Mouse (Mus musculus) kidney, embryonic 16.5 days (tissue): ENCODE results near the gene Arhgef2. TPM values are rescaled to one million over a fixed set of nuclear protein-coding genes. Genes with fewer than 3 reads are reported as not detected.
"Not testable (repeated sequence)": the region's sequence is repeated elsewhere in the genome, so short reads cannot be mapped to it uniquely, and the experiment has no call there.

ENCODE experiments used
- ATAC-seq: fragments of 200-750 bp; cut with Nextera tagmentation; 2 replicates; pipeline ENCODE4 v1.8.0; 2017; ENCODE audit warnings: moderate TSS enrichment; ENCODE audit not compliant: low FRiP score, low TSS enrichment
- H3K27ac ChIP-seq: fragments of 300-500 bp; sonication (generic); 2 replicates; pipeline ENCODE4 v1.5.1; 2014; ENCODE audit warnings: low read length
- H3K27me3 ChIP-seq: fragments of 300-500 bp; sonication (generic); 2 replicates; pipeline ENCODE4 v1.6.1; 2014; ENCODE audit warnings: low read length, control low read depth, mixed read lengths; ENCODE audit not compliant: insufficient read depth
- H3K36me3 ChIP-seq: fragments of 300-500 bp; sonication (generic); 2 replicates; pipeline ENCODE4 v1.6.1; 2014; ENCODE audit warnings: low read length, control low read depth, mixed read lengths; ENCODE audit not compliant: insufficient read depth
- H3K4me1 ChIP-seq: fragments of 300-500 bp; sonication (generic); 2 replicates; pipeline ENCODE4 v1.6.1; 2014; ENCODE audit warnings: low read length, control low read depth, mixed read lengths; ENCODE audit not compliant: insufficient read depth
- H3K4me2 ChIP-seq: fragments of 300-500 bp; sonication (generic); replicated peaks from 2 replicates; pipeline ENCODE4 v1.6.1; 2014; ENCODE audit warnings: low read depth, low read length
- H3K4me3 ChIP-seq: fragments of 300-500 bp; sonication (generic); 2 replicates; pipeline ENCODE4 v1.5.1; 2014; ENCODE audit warnings: mild to moderate bottlenecking, low read length
- H3K9ac ChIP-seq: fragments of 300-500 bp; sonication (generic); replicated peaks from 2 replicates; pipeline ENCODE4 v1.6.1; 2014; ENCODE audit warnings: low read length
- H3K9me3 ChIP-seq: fragments of 300-500 bp; sonication (generic); 2 replicates; pipeline ENCODE4 v1.6.1; 2016; ENCODE audit warnings: low read length, control low read depth
- WGBS: fragments of 180-500 bp; shearing (Covaris S2); extraction: QIAGEN DNeasy Blood & Tissue Kit; methylation state at CpG from one replicate; pipeline ENCODE4 v1.1.7; 2014; 5-methylcytosine and 5-hydroxymethylcytosine counted together
- polyA plus RNA-seq: library from polyadenylated mRNA; unstranded; fragments of >200 nt; fragmentation: Nextera tagmentation; extraction: Ambion mirVana; gene quantifications from 2 replicates; pipeline ENCODE4 v1.2.1, GENCODE M21; 2015

The Arhgef2 gene
- polyA plus RNA-seq, 1 experiment from 2014 or later = 103 TPM

GRCm38 (mm10) chr3:88569093-88569492 is 36.7 kb upstream of the Arhgef2 start:
- 96% methylated on average over 2 of the region's 2 CpGs for WGBS
- peaks cover 61% of the 10 kb centered on the region for H3K36me3 ChIP-seq
- no peaks in the 10 kb centered on the region for H3K9me3 ChIP-seq
- no peak overlapping the region for H3K27ac ChIP-seq
- no peak overlapping the region for H3K4me2 ChIP-seq
- H3K4me1 ChIP-seq = no peaks in the 10 kb centered on the region
- H3K27me3 ChIP-seq = no peaks in the 10 kb centered on the region
- no peak overlapping the region for H3K9ac ChIP-seq
- ATAC-seq = no peak
- H3K4me3 ChIP-seq = no peak overlapping the region

GRCm38 (mm10) chr3:88569694-88570093 is 36.1 kb upstream of the Arhgef2 start:
- Histone ChIP-seq H3K36me3 (peaks cover 55% of the 10 kb centered on the region), H3K27ac (no peak overlapping the region), H3K4me3 (no peak overlapping the region), H3K4me2 (no peak overlapping the region), H3K4me1 (no peaks in the 10 kb centered on the region), H3K9me3 (no peaks in the 10 kb centered on the region), H3K27me3 (no peaks in the 10 kb centered on the region), H3K9ac (no peak overlapping the region)
- WGBS = 92% methylated on average over 5 of the region's 5 CpGs
- no peak for ATAC-seq

- H3K27me3 ChIP-seq = no peaks in the 10 kb centered on the region
- no peak overlapping the region for H3K27ac ChIP-seq
- H3K4me3 ChIP-seq = no peak overlapping the region
- ATAC-seq = no peak
- H3K4me1 ChIP-seq = no peaks in the 10 kb centered on the region
- WGBS = 91% methylated on average over 10 of the region's 10 CpGs
- H3K4me2 ChIP-seq = no peak overlapping the region
- H3K9me3 ChIP-seq = no peaks in the 10 kb centered on the region
- H3K9ac ChIP-seq = no peak overlapping the region
- H3K36me3 ChIP-seq = peaks cover 48% of the 10 kb centered on the region
Measured at GRCm38 (mm10) chr3:88570341-88570740, 35.4 kb upstream of the Arhgef2 start.

GRCm38 (mm10) chr3:88571856-88572255 is 33.9 kb upstream of the Arhgef2 start:
- Histone ChIP-seq H3K36me3 (peaks cover 33% of the 10 kb centered on the region), H3K4me2 (no peak overlapping the region), H3K27me3 (no peaks in the 10 kb centered on the region), H3K27ac (no peak overlapping the region), H3K9me3 (no peaks in the 10 kb centered on the region), H3K4me1 (no peaks in the 10 kb centered on the region), H3K9ac (no peak overlapping the region), H3K4me3 (no peak overlapping the region)
- 82% methylated on average over 1 of the region's 1 CpGs for WGBS
- no peak for ATAC-seq

GRCm38 (mm10) chr3:88572835-88573234 is 32.9 kb upstream of the Arhgef2 start:
- Histone ChIP-seq H3K9me3 (no peaks in the 10 kb centered on the region), H3K27me3 (no peaks in the 10 kb centered on the region), H3K27ac (no peak overlapping the region), H3K4me2 (no peak overlapping the region), H3K4me1 (no peaks in the 10 kb centered on the region), H3K9ac (no peak overlapping the region), H3K36me3 (peaks cover 25% of the 10 kb centered on the region), H3K4me3 (no peak overlapping the region)
- no peak for ATAC-seq
- WGBS = 81% methylated on average over 2 of the region's 2 CpGs

- H3K4me3 ChIP-seq = no peak overlapping the region
- H3K36me3 ChIP-seq = peaks cover 16% of the 10 kb centered on the region
- no peak for ATAC-seq
- no peak overlapping the region for H3K9ac ChIP-seq
- no peak overlapping the region for H3K27ac ChIP-seq
- H3K27me3 ChIP-seq = no peaks in the 10 kb centered on the region
- H3K4me2 ChIP-seq = no peak overlapping the region
- H3K4me1 ChIP-seq = no peaks in the 10 kb centered on the region
- no peaks in the 10 kb centered on the region for H3K9me3 ChIP-seq
- 90% methylated on average over 2 of the region's 2 CpGs for WGBS
Measured at GRCm38 (mm10) chr3:88573810-88574209, 32.0 kb upstream of the Arhgef2 start.

- Histone ChIP-seq H3K9ac (no peak within 1 kb of the TSS), H3K4me3 (no peak within 1 kb of the TSS), H3K27me3 (no peaks in the 10 kb centered on the region), H3K27ac (no peak within 1 kb of the TSS), H3K9me3 (no peaks in the 10 kb centered on the region), H3K4me1 (peaks cover 8% of the 10 kb centered on the region; the same call in 1 of the 2 replicates), H3K36me3 (no peaks in the 10 kb centered on the region), H3K4me2 (no peak within 1 kb of the TSS)
- no peak for ATAC-seq
- WGBS = 90% methylated on average over 3 of the region's 3 CpGs
Measured at GRCm38 (mm10) chr3:88575540-88575939, 30.2 kb upstream of the Arhgef2 start, which contains the start of gene Ssr2. Gene Ssr2, plus strand, starts transcription at chr3:88575876.

GRCm38 (mm10) chr3:88577846-88578245 is 27.9 kb upstream of the Arhgef2 start:
- H3K4me2 ChIP-seq, ATAC-seq, H3K9me3 ChIP-seq, H3K9ac ChIP-seq, H3K27ac ChIP-seq, H3K27me3 ChIP-seq, H3K4me3 ChIP-seq: not testable (repeated sequence)
- Histone ChIP-seq H3K36me3 (peaks cover 16% of the 10 kb centered on the region; the same call in 1 of the 2 replicates), H3K4me1 (peaks cover 12% of the 10 kb centered on the region; the same call in 1 of the 2 replicates)
- WGBS = 85% methylated on average over 5 of the region's 5 CpGs

- peak overlapping the region; percentile 81 for H3K4me2 ChIP-seq
- H3K9ac ChIP-seq = peak overlapping the region; percentile 96
- peaks cover 12% of the 10 kb centered on the region; the same call in 1 of the 2 replicates for H3K4me1 ChIP-seq
- H3K36me3 ChIP-seq = peaks cover 22% of the 10 kb centered on the region; the same call in 1 of the 2 replicates
- ATAC-seq = 0 out of 2 replicates have a peak, but pooled peaks have one; percentile 29
- 0 out of 2 replicates have a peak overlapping the region, but pooled peaks have one; percentile 80 for H3K27ac ChIP-seq
- H3K9me3 ChIP-seq = no peaks in the 10 kb centered on the region
- peak overlapping the region; percentile 100 for H3K4me3 ChIP-seq
- WGBS = 48% methylated on average over 8 of the region's 8 CpGs
- no peaks in the 10 kb centered on the region for H3K27me3 ChIP-seq
Measured at GRCm38 (mm10) chr3:88578498-88579424, 27.0 kb upstream of the Arhgef2 start.
